Mouse (Mus musculus) megakaryocyte, embryonic 14.5 days (primary cell): ENCODE measurements around the gene Fgfr2.

Experiments used
- FLI1 ChIP-seq: IDR thresholded peaks from 2 replicates; pipeline ENCODE4 v1.6.1; 2012; ENCODE audit warnings: low read length, inconsistent platforms, mixed read lengths
- GATA1 ChIP-seq: IDR thresholded peaks from 3 replicates; pipeline ENCODE4 v1.6.1; 2012; ENCODE audit warnings: mixed read lengths, low read length, inconsistent platforms, borderline replicate concordance

DNA sequence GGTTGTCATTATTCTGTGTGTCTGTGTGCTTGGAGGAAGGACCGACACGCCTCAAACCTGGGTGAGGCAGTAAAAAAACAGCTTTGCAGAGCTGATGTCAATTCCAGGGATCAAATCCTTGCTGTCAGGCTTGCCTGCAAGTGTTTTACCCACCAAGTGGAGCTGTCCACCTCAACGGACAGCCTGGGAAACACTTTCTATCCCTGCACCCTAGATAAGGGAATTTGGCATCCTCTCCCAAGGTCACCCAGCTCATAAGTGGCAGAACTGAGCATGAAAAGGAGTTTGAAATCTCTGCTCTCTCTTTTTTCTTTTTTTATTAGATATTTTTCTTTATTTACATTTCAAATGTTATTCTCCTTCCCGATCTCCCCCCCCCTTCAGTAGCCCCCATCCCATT is 1312.2 kb downstream of the Fgfr2 start:
- TF ChIP-seq GATA1 (no peak), FLI1 (no peak)
